Mouse (Mus musculus): ENCODE measurements around the gene Txnrd1. TPM values are rescaled to one million over a fixed set of nuclear protein-coding genes. Genes with fewer than 3 reads are reported as not detected.

The Txnrd1 gene
- polyA plus RNA-seq (2015; fragmentation: Nextera tagmentation; extraction: Ambion mirVana) = 154 and 158 TPM in 2 replicates

GRCm38 (mm10) chr10:82833926-82834325, at the start of gene Txnrd1:
TSS of gene Txnrd1 (plus strand) at chr10:82833951.
- H3K4me3 ChIP-seq = no peak within 1 kb of the TSS
- no peak within 1 kb of the TSS for H3K9ac ChIP-seq
- H3K27me3 ChIP-seq = no peaks in the 10 kb centered on the region
- no peak within 1 kb of the TSS for H3K4me2 ChIP-seq
- no peaks in the 10 kb centered on the region for H3K36me3 ChIP-seq (ENCODE audit: poor library complexity, severe bottlenecking)
- H3K4me1 ChIP-seq = 0 out of 2 replicates have a peak, but pooled peaks cover 6% of the 10 kb centered on the region
- WGBS = 49% methylated on average over 9 of the region's 9 CpGs
- no peak for ATAC-seq
- H3K9me3 ChIP-seq (replicated peaks) = no peaks in the 10 kb centered on the region
- H3K27ac ChIP-seq = no peak within 1 kb of the TSS

- H3K27me3 ChIP-seq = no peaks in the 10 kb centered on the region
- H3K9ac ChIP-seq = no peak overlapping the region
- ATAC-seq = no peak
- H3K36me3 ChIP-seq (ENCODE audit: poor library complexity, severe bottlenecking) = no peaks in the 10 kb centered on the region
- no peak overlapping the region for H3K27ac ChIP-seq
- H3K4me1 ChIP-seq = no peaks in the 10 kb centered on the region
- H3K9me3 ChIP-seq (replicated peaks) = no peaks in the 10 kb centered on the region; the same call in 1 of the 2 replicates
- no peak overlapping the region for H3K4me3 ChIP-seq
- H3K4me2 ChIP-seq = no peak overlapping the region
Measured at GRCm38 (mm10) chr10:82789181-82789580, 44.6 kb upstream of the Txnrd1 start.

GRCm38 (mm10) chr10:82790504-82790903, 43.2 kb upstream of the Txnrd1 start:
- ATAC-seq = no peak
- Histone ChIP-seq H3K27me3 (no peaks in the 10 kb centered on the region), H3K27ac (no peak overlapping the region), H3K4me2 (no peak overlapping the region), H3K36me3 (ENCODE audit: poor library complexity, severe bottlenecking) (no peaks in the 10 kb centered on the region), H3K4me3 (no peak overlapping the region), H3K9ac (no peak overlapping the region), H3K9me3 (replicated peaks) (no peaks in the 10 kb centered on the region; the same call in 1 of the 2 replicates), H3K4me1 (0 out of 2 replicates have a peak, but pooled peaks cover 6% of the 10 kb centered on the region)
- WGBS = 89% methylated on average over 5 of the region's 5 CpGs

- Histone ChIP-seq H3K36me3 (ENCODE audit: poor library complexity, severe bottlenecking) (no peaks in the 10 kb centered on the region), H3K9me3 (replicated peaks) (no peaks in the 10 kb centered on the region; the same call in 1 of the 2 replicates), H3K4me3 (no peak overlapping the region), H3K27ac (no peak overlapping the region), H3K4me2 (no peak overlapping the region), H3K9ac (no peak overlapping the region), H3K4me1 (peaks cover 15% of the 10 kb centered on the region; the same call in 1 of the 2 replicates), H3K27me3 (no peaks in the 10 kb centered on the region)
- WGBS = 95% methylated on average over 3 of the region's 3 CpGs
- no peak for ATAC-seq
Measured at GRCm38 (mm10) chr10:82791713-82792112, 42.0 kb upstream of the Txnrd1 start.

- ATAC-seq = no peak
- Histone ChIP-seq H3K36me3 (ENCODE audit: poor library complexity, severe bottlenecking) (no peaks in the 10 kb centered on the region), H3K4me1 (peaks cover 15% of the 10 kb centered on the region; the same call in 1 of the 2 replicates), H3K4me3 (no peak overlapping the region), H3K27ac (no peak overlapping the region), H3K9me3 (replicated peaks) (no peaks in the 10 kb centered on the region; the same call in 1 of the 2 replicates), H3K27me3 (no peaks in the 10 kb centered on the region), H3K4me2 (no peak overlapping the region), H3K9ac (no peak overlapping the region)
- WGBS = 78% methylated on average over 2 of the region's 2 CpGs
Measured at GRCm38 (mm10) chr10:82792311-82792710, 41.4 kb upstream of the Txnrd1 start.

- Histone ChIP-seq H3K4me1 (peaks cover 15% of the 10 kb centered on the region; the same call in 1 of the 2 replicates), H3K27me3 (no peaks in the 10 kb centered on the region), H3K36me3 (ENCODE audit: poor library complexity, severe bottlenecking) (no peaks in the 10 kb centered on the region), H3K4me2 (peak overlapping the region; percentile 41), H3K27ac (0 out of 2 replicates have a peak overlapping the region, but pooled peaks have one; percentile 31), H3K4me3 (no peak overlapping the region), H3K9ac (no peak overlapping the region), H3K9me3 (replicated peaks) (no peaks in the 10 kb centered on the region; the same call in 1 of the 2 replicates)
- peak; percentile 92 for ATAC-seq
- WGBS = 43% methylated on average over 15 of the region's 15 CpGs
Measured at GRCm38 (mm10) chr10:82795071-82795731, 38.5 kb upstream of the Txnrd1 start.

- Histone ChIP-seq H3K4me2 (peak overlapping the region; percentile 41), H3K36me3 (ENCODE audit: poor library complexity, severe bottlenecking) (no peaks in the 10 kb centered on the region), H3K9ac (no peak overlapping the region), H3K4me3 (no peak overlapping the region), H3K27me3 (no peaks in the 10 kb centered on the region), H3K4me1 (peaks cover 15% of the 10 kb centered on the region; the same call in 1 of the 2 replicates), H3K9me3 (replicated peaks) (no peaks in the 10 kb centered on the region; the same call in 1 of the 2 replicates), H3K27ac (0 out of 2 replicates have a peak overlapping the region, but pooled peaks have one; percentile 31)
- ATAC-seq = 0 out of 2 replicates have a peak, but pooled peaks have one; percentile 11
- WGBS = 49% methylated on average over 8 of the region's 8 CpGs
Measured at GRCm38 (mm10) chr10:82795767-82796166, 38.0 kb upstream of the Txnrd1 start.

- no peak for ATAC-seq
- no peak overlapping the region for H3K9ac ChIP-seq
- H3K36me3 ChIP-seq (ENCODE audit: poor library complexity, severe bottlenecking) = no peaks in the 10 kb centered on the region
- H3K27ac ChIP-seq = 0 out of 2 replicates have a peak overlapping the region, but pooled peaks have one; percentile 20
- no peak overlapping the region for H3K4me3 ChIP-seq
- H3K4me2 ChIP-seq = no peak overlapping the region
- no peaks in the 10 kb centered on the region; the same call in 1 of the 2 replicates for H3K9me3 ChIP-seq (replicated peaks)
- 26% methylated on average over 12 of the region's 12 CpGs for WGBS
- no peaks in the 10 kb centered on the region for H3K27me3 ChIP-seq
- H3K4me1 ChIP-seq = peaks cover 15% of the 10 kb centered on the region; the same call in 1 of the 2 replicates
Measured at GRCm38 (mm10) chr10:82796471-82797118, 37.2 kb upstream of the Txnrd1 start.

GRCm38 (mm10) chr10:82797119-82797491, 36.6 kb upstream of the Txnrd1 start:
- H3K27me3 ChIP-seq = no peaks in the 10 kb centered on the region
- H3K4me1 ChIP-seq = peaks cover 15% of the 10 kb centered on the region; the same call in 1 of the 2 replicates
- H3K4me3 ChIP-seq = no peak overlapping the region
- H3K4me2 ChIP-seq = no peak overlapping the region
- no peak for ATAC-seq
- H3K27ac ChIP-seq = no peak overlapping the region
- no peaks in the 10 kb centered on the region for H3K36me3 ChIP-seq (ENCODE audit: poor library complexity, severe bottlenecking)
- no peaks in the 10 kb centered on the region for H3K9me3 ChIP-seq (replicated peaks)
- 86% methylated on average over 4 of the region's 4 CpGs for WGBS
- H3K9ac ChIP-seq = no peak overlapping the region

GRCm38 (mm10) chr10:82798312-82798933, 35.3 kb upstream of the Txnrd1 start:
- H3K4me3 ChIP-seq = no peak overlapping the region
- no peaks in the 10 kb centered on the region for H3K27me3 ChIP-seq
- no peak for ATAC-seq
- H3K4me2 ChIP-seq = no peak overlapping the region
- H3K9me3 ChIP-seq (replicated peaks) = no peaks in the 10 kb centered on the region
- H3K9ac ChIP-seq = no peak overlapping the region
- peaks cover 15% of the 10 kb centered on the region; the same call in 1 of the 2 replicates for H3K4me1 ChIP-seq
- H3K27ac ChIP-seq = no peak overlapping the region
- no peaks in the 10 kb centered on the region for H3K36me3 ChIP-seq (ENCODE audit: poor library complexity, severe bottlenecking)
- 69% methylated on average over 11 of the region's 11 CpGs for WGBS

- H3K4me2 ChIP-seq = no peak overlapping the region
- peaks cover 14% of the 10 kb centered on the region; the same call in 1 of the 2 replicates for H3K4me1 ChIP-seq
- H3K27ac ChIP-seq = no peak overlapping the region
- no peaks in the 10 kb centered on the region for H3K9me3 ChIP-seq (replicated peaks)
- WGBS = 72% methylated on average over 5 of the region's 5 CpGs
- H3K9ac ChIP-seq = no peak overlapping the region
- no peak for ATAC-seq
- H3K27me3 ChIP-seq = no peaks in the 10 kb centered on the region
- H3K36me3 ChIP-seq (ENCODE audit: poor library complexity, severe bottlenecking) = no peaks in the 10 kb centered on the region
- no peak overlapping the region for H3K4me3 ChIP-seq
Measured at GRCm38 (mm10) chr10:82800094-82800493, 33.7 kb upstream of the Txnrd1 start.

GRCm38 (mm10) chr10:82804396-82804795, 29.4 kb upstream of the Txnrd1 start:
- no peaks in the 10 kb centered on the region for H3K36me3 ChIP-seq (ENCODE audit: poor library complexity, severe bottlenecking)
- ATAC-seq = no peak
- H3K27ac ChIP-seq = no peak overlapping the region
- no peak overlapping the region for H3K9ac ChIP-seq
- H3K4me2 ChIP-seq = no peak overlapping the region
- H3K4me1 ChIP-seq = peaks cover 6% of the 10 kb centered on the region; the same call in 1 of the 2 replicates
- H3K27me3 ChIP-seq = no peaks in the 10 kb centered on the region
- no peak overlapping the region for H3K4me3 ChIP-seq
- WGBS = 76% methylated on average over 3 of the region's 3 CpGs
- H3K9me3 ChIP-seq (replicated peaks) = no peaks in the 10 kb centered on the region

Data from forebrain, embryonic 13.5 days (tissue).